Mouse (Mus musculus): ENCODE results near the gene Sbf1.

Sbf1 gene

DNA sequence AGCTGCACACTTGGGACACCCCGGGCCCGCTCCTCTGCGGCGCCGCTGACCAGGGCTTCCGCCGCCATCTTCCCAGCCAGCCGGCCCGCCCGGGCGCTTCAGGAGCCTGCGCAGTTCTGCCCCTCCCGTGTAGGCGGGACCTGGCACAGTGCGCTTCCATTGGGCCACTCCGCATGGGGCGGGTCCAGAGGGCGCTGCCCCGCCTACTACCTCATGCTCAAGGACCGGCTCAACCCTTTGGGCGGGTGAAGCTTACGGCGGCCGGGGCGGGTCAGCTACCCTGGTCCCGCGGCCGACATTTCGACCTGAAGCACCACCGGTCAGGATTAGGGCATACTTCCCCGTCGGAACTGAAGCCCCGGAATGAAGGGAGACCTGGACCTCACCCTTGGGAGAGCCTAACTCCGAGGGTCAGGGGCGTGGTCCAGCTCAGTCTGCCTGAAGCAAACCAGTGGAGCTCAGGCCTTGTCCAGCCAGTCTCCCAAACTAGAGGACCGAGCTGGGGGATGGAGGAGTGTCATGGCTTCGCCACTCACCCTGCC is at the start of gene Sbf1:
TSS of gene Sbf1 (minus strand) at position 122 of the 542 bp plus-strand sequence.
- peak; percentile 99 for DNase-seq (ENCODE audit: low spot score)

DNA sequence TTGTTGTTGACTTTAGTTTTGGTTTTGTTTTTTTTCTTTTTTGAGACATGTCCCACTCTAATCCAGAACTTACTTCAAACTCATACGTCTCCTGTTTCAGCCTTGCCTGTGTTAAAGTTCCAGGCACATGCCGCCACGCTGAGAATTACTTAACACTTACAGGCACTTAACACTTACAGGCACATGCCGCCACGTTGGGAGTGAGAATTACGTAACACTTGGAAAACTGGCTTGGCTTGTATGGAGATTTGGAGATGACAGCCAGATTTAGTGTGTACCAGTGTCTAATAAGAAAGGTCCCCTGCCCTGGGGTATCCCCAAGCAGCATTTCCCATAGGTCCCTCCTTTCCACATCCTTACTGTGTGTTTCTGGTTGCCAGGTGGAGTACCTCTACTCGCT is 47.9 kb upstream of the Sbf1 start:
- DNase-seq (ENCODE audit: low spot score): no peak

GRCm38 (mm10) chr15:89358784-89359183 is 43.7 kb upstream of the Sbf1 start:
- DNase-seq (ENCODE audit: low spot score): no peak

GRCm38 (mm10) chr15:89356372-89356771 is 41.3 kb upstream of the Sbf1 start:
- peak; percentile 57 for DNase-seq (ENCODE audit: low spot score)

DNA sequence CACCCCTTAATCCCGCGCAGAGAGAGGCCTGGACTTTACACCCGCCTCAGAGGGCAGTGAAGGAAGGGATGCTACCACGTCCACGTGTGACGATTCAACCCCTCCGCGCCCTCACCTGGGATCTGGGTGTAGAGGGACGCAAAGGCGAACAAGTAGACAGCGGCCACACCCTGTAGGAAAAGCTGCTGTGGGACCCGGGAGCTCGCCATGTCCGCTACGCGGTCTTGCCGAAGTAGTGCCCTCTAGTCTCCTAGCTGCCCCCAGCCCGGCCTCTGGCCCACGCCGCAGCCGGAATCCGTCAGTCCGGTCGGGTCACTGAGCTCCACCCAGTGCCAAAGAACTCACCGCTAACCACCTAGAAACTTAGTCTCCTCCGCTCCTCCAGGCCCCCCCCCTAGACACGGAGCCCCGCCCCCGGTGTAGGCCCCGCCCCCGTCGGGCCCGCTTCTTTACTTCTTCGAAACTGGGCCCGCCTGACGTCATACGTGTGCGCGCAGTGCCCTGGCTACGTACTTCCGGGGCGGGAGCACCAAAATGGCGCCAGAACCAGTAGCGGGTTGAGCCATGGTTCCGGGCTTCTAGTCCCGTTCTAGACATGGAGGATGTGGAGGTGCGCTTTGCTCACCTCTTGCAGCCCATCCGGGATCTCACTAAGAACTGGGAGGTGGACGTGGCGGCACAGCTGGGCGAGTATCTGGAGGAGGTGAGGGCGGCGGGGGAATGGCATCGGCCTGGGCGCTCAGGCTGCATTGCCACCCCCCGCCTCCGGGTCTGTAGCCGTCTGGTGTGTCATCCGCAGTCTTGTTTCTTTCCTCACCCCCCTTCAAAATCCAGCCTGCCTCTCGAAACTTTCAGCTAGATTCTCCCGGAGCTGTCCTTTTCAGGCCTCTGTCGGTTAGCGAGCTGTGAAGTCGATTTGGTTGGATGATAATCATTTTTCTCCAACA is 40.4 kb upstream of the Sbf1 start, which contains the start of the genes Lmf2 and Ncaph2:
TSS of gene Lmf2 (minus strand) at position 419 of the 947 bp plus-strand sequence.
TSS of gene Ncaph2 (plus strand) at position 479 of the 947 bp plus-strand sequence.
- peak; percentile 96 for DNase-seq (ENCODE audit: low spot score)

DNA sequence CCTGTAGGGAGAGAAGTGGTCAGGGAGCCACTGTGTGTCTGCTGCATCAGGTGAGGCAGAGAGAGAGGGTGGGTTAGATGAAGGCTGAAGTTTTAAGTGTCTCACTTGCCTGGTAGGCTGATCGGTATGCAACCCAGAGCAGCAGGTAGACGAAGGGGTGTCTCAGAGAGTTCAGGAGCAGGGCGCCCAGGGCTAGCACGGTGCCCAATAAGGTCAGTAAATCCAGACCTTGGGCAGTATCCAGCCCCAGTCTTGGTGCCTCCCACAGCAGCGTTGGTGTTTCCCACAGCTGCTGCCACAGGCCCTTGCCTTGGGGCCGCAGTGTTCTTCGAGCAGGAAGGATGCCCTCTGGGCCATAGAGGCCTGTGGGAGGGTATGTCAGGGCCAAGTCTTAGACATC is 39.3 kb upstream of the Sbf1 start:
- no peak for DNase-seq (ENCODE audit: low spot score)

DNA sequence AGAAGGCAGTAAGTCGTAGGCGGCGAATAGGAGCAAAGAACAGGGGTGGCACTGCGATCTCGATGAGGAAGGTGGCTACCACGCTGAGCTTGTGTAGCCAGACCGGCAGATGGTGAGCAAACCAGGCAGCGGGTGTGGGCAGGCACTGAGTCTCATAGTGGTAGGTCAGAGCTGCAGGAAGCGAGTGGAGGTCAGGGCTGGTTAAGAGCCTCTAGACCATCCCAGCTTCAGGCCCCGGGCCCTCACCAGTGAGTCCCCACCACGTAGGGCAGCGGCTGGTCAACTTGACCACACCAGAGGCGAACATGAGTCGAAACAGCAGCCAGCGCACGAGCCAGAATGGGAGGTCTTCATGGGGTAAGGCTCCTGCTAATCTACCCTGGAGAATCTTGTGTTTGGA is 38.7 kb upstream of the Sbf1 start:
- DNase-seq (ENCODE audit: low spot score): no peak

DNA sequence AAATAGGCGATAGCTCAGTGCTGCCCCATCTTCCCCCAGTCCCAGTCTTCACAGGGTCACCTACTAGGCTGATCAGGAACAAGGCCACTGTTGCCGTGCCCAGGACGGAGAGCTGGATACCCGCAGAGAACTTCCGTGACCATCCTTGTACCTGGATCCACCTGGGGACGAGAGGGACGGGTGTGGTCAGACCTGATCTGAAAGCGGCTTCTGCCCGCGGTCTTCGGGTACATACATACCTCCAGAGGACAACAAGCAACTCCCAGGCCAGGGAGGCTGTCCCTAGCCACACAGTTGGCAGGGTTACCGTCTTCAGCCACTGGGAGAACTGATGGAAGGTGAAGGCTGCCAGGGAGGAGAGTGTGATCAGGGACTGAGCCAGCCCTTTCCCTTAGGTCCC is 37.7 kb upstream of the Sbf1 start:
- DNase-seq (ENCODE audit: low spot score): no peak

DNA sequence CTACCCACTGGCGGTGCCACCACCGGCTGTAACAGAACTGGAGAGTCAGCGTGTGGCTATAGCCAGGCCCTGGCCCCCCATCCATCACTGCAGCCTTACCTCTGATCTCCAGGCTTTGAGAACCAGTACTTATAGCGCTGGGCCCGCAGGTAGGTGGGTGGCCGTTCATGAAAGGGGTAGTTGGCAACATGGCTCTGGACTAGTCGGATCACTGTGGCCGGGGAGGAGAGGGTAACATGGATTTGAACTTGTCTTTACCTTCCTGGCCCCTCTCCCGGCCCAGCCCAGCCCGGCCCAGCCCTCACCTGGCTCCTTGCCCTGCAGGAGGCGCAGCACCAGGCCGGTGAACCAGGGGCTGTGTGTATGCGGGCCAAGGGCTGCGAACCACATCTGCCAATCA is 36.9 kb upstream of the Sbf1 start:
- no peak for DNase-seq (ENCODE audit: low spot score)

DNA sequence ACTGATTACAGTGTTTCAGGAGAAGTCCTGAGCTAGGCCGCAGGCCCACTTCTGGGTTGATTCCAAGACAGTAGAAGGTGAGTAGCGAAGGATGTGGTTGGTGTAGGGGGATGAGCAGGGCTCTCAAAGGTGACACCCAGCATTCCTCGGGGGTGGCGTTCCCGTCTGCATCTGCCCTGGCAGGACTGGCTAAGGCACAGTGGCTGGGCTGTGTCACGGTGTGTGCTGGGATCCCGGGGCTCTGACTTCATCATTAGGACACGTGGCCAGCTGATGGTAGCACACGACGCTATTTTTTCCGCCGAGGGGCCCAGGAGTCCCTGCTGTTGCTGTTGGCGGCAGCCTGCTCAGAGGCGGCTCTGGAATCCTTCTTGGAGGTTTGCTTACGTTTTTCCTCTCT is 36.2 kb upstream of the Sbf1 start:
- DNase-seq (ENCODE audit: low spot score): no peak

DNA sequence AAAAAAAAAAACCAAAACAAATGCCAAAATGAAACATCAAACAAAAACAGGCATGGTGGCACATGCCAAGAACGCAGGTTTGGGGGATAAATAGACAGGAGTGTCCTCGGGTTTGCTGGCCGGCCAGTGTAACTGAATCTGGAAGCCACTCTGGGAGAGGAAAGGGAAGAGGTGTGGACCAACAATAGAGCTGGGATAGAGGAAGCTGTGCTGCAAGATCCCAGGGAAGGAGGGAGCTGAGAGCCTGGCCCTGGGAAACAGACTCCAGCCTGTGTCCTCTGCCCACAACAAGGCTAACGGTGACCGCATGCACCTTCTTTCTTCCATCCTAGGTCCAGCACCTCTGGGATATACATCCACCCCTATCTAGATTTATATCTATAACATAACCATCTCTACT is 35.3 kb upstream of the Sbf1 start:
- DNase-seq (ENCODE audit: low spot score): no peak

DNA sequence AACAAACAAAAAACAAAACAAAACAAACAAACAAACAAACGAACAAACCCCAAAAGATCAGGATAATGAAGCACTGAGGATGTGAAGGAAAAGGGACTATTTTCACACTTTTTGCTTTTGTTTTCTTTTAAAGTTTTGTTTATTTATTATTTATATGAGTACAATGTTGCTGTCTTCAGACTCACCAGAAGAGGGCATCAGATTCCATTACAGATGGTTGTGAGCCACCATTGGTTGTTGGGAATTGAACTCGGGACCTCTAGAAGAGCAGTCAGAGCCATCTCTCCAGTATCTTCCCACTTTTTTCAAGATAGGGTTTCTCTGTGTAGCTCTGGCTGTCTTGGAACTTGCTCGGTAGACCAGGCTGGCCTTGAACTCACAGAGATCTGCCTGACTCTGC is 28.2 kb upstream of the Sbf1 start:
- DNase-seq (ENCODE audit: low spot score): no peak

DNA sequence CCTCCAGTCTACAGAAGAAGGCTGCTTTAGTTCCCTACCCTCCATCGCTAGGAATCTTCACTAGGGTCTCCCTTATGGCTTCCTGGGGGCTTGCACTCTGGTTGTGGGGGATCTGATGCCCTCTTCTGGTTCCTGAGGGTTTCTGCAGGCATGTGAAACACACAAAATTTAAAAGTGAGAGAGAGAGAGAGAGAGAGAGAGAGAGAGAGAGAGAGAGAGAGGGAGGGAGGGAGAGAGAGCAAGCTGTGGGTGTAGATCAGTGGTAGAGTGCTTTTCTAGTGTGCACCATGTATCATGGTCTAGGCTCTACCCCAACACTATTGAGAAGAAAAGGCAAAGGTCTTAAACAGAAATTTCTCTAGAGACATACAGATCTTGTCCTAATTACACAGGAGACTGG is 26.6 kb upstream of the Sbf1 start:
- DNase-seq (ENCODE audit: low spot score): no peak

DNA sequence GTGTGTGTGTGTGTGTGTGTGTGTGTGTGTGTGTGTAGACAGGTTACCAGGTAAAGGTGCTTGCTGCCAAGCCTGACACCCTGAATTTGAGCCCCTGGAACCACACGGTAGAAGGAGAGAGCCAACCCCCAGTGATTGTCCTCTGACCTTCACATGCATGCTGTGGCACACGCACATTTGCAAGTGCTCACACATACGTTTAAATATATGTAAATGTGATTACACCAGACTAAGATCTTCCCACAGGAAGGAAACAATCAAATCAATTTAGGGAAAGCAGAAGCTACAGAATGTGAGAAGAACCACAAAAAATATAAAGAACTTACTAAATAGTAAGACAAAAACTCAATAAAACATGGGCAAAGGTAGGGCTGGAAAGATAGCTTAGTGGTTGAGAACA is 25.0 kb upstream of the Sbf1 start:
- DNase-seq (ENCODE audit: low spot score): no peak

GRCm38 (mm10) chr15:89339696-89340095 is 24.6 kb upstream of the Sbf1 start:
- DNase-seq (ENCODE audit: low spot score): no peak

- DNase-seq (ENCODE audit: low spot score): no peak
Observed at GRCm38 (mm10) chr15:89336422-89336821, 21.3 kb upstream of the Sbf1 start.

- DNase-seq (ENCODE audit: low spot score): no peak
Observed at GRCm38 (mm10) chr15:89334774-89335537, 19.8 kb upstream of the Sbf1 start.

DNA sequence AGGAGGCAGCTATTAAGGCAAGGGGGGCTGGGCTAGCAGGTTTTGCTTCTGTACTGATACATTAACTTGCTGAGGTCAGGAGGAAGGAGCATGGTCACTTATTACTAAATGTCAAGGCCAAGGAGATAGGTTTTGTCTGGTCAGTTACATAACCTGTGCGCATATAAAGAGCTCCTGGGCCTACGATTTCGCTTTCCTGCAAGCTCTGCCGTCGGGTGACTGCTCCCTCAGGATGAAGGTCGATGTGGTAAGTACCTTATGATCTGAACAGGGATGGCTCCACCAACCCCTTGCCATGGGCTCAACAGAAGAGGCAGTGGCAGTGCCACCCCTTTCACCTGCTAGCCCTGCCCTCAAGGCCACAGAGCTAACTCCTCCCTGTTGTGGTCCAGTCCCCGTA is 19.2 kb upstream of the Sbf1 start, which contains the start of gene Miox:
TSS of gene Miox (plus strand) at position 128 of the 400 bp plus-strand sequence.
- no peak for DNase-seq (ENCODE audit: low spot score)

- no peak for DNase-seq (ENCODE audit: low spot score)
Observed at GRCm38 (mm10) chr15:89326441-89326840, 11.3 kb upstream of the Sbf1 start.

- no peak for DNase-seq (ENCODE audit: low spot score)
Observed at GRCm38 (mm10) chr15:89323656-89324055, 8.5 kb upstream of the Sbf1 start.

DNA sequence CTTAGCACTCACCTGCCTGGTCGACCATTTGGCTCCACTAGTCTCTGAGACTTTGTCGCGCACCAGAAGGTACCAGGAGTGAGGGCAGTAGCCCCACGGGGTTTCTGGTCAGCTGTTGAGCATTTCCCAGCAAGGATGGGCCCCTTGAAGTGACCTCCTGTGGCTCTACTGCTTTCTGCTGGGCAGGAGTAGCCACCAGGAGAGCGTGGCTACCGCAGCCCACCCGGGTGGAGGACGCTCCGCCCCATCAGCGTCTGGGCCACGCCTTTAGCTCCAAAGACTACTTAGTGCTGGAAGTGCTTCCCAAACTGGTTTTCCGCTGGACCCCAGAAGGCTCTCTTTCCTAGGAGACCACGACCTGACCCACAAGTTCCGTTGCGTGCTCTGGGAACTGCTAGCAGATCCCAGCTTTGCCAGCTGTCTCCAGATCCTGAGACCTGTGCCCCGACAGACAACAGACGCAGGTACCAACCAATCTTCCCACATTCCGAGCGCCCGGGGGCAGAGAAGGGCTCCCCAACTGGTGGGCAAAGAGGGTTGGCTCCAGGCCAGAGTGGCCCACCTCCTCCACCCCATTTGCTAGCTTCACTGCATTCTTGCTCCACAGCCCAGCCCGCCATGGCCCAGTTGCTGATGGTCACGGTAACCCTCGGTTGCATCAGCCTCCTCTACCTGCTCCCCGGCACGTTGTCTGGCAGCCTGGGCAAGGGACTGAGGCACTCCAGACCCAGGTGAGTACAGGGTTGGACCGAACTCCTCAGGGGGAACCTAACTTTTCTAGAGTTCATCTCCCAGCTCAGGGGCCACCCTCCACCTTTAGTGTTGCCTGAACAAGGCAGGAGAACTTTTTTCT is 7.8 kb upstream of the Sbf1 start, which contains the start of gene Adm2:
TSS of gene Adm2 (plus strand) at position 51 of the 853 bp plus-strand sequence.
- DNase-seq (ENCODE audit: low spot score): no peak

- DNase-seq (ENCODE audit: low spot score): no peak
Observed at GRCm38 (mm10) chr15:89321264-89321663, 6.2 kb upstream of the Sbf1 start.
